Mouse (Mus musculus): Measurements from ENCODE around the gene Ppp1r14c. TPM values are rescaled to one million over a fixed set of nuclear protein-coding genes. Genes with fewer than 3 reads are reported as not detected.

Ppp1r14c gene
- total RNA-seq, 2 experiments from 2014 or later: 78.5 to 82.6 TPM

DNA sequence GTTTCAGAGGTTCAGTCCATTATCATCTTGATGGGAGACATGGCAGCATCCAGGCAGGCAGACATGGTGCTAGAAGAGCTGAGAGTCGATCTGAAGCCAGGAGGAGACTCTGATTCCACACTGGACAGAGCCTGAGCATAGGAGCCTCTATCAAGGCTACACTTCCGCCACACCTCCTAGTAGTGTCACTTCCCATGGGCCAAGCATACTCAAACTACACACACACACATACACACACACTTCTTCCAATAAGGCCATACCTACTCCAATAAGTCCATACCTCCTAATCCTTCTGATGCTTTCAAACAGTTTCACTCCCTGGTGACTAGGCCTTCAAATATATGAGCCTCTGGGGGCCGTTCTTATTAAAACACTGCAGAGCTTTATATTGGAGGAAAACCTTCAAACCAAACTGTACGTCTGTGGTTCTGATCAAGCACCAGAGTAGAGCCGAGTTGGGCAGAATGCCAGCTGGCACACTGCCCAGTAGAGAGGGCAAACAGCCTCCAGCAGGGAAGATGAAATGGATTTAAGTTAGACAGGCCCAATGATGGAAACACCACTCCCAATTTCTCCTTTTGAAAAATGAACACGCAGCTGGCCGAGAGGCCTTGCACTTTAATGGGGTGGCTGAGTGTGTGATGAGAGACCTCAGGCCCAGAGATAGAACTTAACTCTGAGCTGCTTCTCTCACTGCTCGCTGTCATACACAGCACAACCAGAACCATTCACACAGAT lies 141.8 kb downstream of the Ppp1r14c start:
- no peak for TF ChIP-seq CTCF (IDR thresholded peaks at IDR 0.05)
- no peak overlapping the region for H3K4me3 ChIP-seq
- H3K27ac ChIP-seq: no peak overlapping the region
- peak; percentile 51 for DNase-seq
- intact Hi-C loops (cut with DNase I): no loop called here

DNA sequence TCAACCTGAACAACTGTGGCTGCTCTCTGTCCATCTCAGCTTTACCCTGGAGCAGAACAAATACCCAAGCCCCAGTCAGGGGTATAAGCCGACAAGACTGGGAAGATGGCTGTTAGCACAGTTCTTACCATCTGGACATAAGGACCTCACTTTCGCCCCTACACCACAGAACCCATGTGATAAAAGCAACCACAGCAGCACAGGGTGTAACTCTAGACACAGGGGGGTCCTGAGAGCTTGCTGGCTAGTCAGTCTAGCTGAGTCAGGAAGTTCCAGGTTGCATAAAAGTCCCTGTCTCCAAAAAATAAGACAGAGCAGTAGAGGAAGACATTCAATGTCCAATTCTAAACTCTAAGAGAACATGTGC lies 142.3 kb downstream of the Ppp1r14c start:
- intact Hi-C loops (cut with DNase I): no loop called here
- DNase-seq: no peak
- TF ChIP-seq CTCF (IDR thresholded peaks at IDR 0.05): no peak
- Histone ChIP-seq H3K27ac (no peak overlapping the region), H3K4me3 (no peak overlapping the region)

DNA sequence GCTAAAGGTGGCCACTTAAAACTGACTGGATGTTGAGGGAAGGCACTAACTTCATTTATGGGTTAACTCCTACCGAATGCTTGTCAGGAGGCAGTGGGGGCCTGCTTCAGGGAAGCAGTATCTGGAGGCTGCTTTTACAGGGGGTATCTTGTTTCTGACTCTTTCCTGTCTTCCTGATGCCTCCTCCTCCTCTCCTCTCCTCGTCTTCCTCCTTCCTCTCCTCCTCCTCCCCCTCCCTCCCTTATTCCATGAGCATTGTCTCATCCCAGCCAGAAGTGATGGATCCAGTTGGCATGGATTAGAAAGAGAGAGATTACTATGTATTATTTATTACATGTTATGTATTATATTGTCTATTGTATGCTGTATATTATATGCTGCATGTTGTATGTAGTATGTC lies 142.9 kb downstream of the Ppp1r14c start:
- intact Hi-C loops (cut with DNase I): no loop called here
- DNase-seq: no peak
- TF ChIP-seq CTCF (IDR thresholded peaks at IDR 0.05): no peak
- Histone ChIP-seq H3K4me3 (no peak overlapping the region), H3K27ac (no peak overlapping the region)

DNA sequence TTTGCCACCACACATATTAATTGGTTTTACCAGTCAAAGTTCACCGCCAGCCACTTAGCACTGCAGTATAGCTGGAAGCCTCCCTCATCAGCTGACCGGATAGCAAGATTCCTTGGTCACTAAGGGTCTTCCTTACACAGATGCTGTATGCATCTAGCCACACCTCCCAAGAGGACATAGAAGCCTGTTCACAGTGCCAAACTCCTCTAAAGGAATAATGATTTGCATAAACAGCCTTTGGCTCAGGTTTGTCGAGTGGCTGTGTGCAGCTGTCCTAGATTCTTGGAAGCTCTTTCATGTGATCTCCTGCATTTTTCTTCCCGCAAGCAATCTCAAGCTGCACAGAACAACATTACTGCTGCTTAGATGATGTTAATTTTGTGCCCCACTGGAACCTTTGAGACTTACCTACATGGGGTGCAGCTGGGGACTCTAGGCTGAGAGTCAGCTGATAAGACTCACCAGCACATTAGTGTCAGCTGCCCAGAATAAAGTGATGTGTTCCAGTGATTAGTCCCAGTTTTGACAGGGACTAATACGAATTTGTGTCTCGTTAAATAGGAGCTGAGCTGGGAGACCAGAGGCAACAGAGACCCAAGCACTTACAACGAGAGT lies 143.9 kb downstream of the Ppp1r14c start:
- intact Hi-C loops (cut with DNase I): no loop called here
- Histone ChIP-seq H3K27ac (no peak overlapping the region), H3K4me3 (no peak overlapping the region)
- DNase-seq: no peak
- TF ChIP-seq CTCF (IDR thresholded peaks at IDR 0.05): no peak

DNA sequence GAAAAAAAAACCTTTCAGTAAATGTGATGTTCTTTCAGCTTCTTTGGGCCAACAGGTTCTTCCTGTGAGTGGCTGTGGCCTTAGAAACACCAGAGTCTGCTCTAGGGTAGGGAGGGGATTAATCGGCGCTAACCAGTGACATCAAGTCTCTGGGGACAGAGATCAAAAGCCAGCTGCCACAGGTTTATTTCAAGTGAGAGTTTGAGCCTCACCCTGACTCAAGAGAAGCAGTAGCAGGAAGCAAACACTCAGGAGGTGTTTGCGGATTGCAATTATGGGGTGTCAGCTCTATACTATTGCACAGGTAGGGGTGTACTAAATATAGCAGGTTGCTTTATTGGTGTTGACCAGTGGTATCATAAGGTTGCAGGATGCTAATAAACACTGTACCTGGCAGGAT lies 144.6 kb downstream of the Ppp1r14c start:
- intact Hi-C loops (cut with DNase I): no loop called here
- no peak for TF ChIP-seq CTCF (IDR thresholded peaks at IDR 0.05)
- no peak overlapping the region for H3K4me3 ChIP-seq
- no peak for DNase-seq
- H3K27ac ChIP-seq: no peak overlapping the region

DNA sequence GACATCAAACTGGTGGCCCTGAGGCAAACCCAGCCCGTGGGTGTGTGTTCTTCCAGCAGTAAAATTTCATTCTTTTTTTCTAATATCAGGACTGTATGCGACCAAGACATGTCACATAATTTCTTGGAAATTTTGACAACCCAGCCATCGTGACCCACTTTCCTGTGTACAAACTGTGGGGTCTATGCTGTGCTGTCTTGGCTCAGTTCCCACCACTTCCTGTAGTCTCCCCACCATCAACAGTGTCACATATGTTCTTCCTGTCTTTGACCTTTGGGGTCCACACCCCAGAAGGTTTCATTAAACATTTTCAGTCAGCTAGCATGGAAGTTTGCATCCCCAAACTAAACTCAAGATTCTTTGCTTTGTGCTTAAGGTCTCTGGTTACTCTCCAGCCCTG lies 145.5 kb downstream of the Ppp1r14c start:
- Histone ChIP-seq H3K27ac (no peak overlapping the region), H3K4me3 (no peak overlapping the region)
- no peak for DNase-seq
- TF ChIP-seq CTCF (IDR thresholded peaks at IDR 0.05): no peak
- intact Hi-C loops (cut with DNase I): no loop called here

DNA sequence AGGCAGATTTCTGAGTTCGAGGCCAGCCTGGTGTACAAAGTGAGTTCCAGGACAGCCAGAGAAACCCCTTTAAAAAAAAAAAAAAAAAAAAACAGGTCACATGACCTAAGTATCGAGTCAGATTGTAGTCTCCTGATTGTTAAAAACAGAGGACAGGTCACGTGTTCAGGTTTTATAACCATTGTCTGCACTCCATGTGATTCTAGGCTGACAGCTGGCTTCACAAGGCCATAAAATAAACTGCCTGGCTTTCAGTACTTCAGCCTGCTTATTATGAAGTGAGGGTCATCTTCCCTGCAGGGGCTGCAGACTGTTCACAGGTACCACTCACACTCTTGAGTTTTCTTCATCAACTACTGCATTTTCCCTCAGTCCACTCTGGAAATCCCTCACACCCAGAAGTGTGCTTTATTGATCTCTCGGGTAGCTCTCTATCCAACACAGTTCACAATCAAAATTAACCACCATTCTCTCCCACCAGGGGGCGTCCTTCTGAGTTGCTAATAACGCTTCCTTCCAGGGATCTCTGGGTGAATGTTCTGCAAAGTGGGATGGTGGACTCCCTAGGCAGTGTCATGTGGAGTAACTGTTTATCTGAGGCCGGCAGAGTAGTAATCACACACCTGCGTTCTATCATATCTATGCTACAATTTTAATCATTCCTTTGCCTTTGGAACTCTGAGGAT lies 146.9 kb downstream of the Ppp1r14c start:
- intact Hi-C loops (cut with DNase I): no loop called here
- TF ChIP-seq CTCF (IDR thresholded peaks at IDR 0.05): peak; percentile 44
- H3K27ac ChIP-seq: no peak overlapping the region
- no peak overlapping the region for H3K4me3 ChIP-seq
- no peak for DNase-seq

DNA sequence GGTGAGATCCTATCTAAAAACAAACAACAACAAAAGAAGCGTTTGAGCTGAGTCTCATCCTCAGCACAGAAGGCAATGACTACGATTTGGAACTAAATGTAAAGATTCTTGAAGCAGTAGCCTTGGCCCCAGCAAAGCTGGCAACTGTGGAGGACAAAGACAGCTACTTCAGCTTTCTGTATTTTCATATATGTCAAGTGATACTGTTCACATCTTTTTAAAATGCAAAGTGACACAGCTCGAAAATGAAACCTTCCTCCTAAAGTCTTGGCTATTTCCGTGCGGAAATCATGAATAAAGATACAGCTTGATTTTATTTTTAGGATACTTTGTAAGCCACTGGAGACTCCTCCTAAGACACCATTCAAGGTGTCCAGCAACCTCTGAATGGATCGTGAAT lies 148.1 kb downstream of the Ppp1r14c start:
- no peak for TF ChIP-seq CTCF (IDR thresholded peaks at IDR 0.05)
- Histone ChIP-seq H3K27ac (no peak overlapping the region), H3K4me3 (no peak overlapping the region)
- intact Hi-C loops (cut with DNase I): no loop called here
- no peak for DNase-seq

Small RNA genes within 50 kb of the gene (microRNA-seq; reads per million reads assigned to microRNA genes)
- not detected for gene Gm24482

Other genes with a start within 250 kb of the Ppp1r14c start
- not detected for gene H60c, start 98.3 kb upstream of the Ppp1r14c start, total RNA-seq (2021)
- gene Iyd, start 174.2 kb downstream of the Ppp1r14c start, total RNA-seq (2021): not detected

Measured in gastrocnemius, adult 2 months (tissue).